Mouse (Mus musculus) thymus, adult 2 months (tissue): Measurements from ENCODE around the gene Cux2. TPM values are rescaled to one million over a fixed set of nuclear protein-coding genes. Genes with fewer than 3 reads are reported as not detected.

ENCODE experiments used
- DNase-seq: peaks from one replicate; pipeline ENCODE4 v3.0.0; 2021
- H3K27ac ChIP-seq: fragments of 200-500 bp; 2 replicates; pipeline ENCODE4 v1.5.1; 2012; ENCODE audit warnings: low read length, control low read depth; ENCODE audit not compliant: control insufficient read depth, insufficient read depth
- H3K27me3 ChIP-seq: fragments of 200-500 bp; 2 replicates; pipeline ENCODE4 v1.6.1; 2012; ENCODE audit warnings: mild to moderate bottlenecking, low read length, moderate library complexity, mixed read lengths; ENCODE audit not compliant: control insufficient read depth, insufficient read depth
- H3K36me3 ChIP-seq: fragments of 200-500 bp; 2 replicates; pipeline ENCODE4 v1.6.1; 2012; ENCODE audit warnings: mild to moderate bottlenecking, low read length, moderate library complexity; ENCODE audit not compliant: control insufficient read depth, insufficient read depth
- H3K4me1 ChIP-seq: fragments of 200-500 bp; replicated peaks from 2 replicates; pipeline ENCODE4 v1.6.1; 2012; ENCODE audit warnings: low read length; ENCODE audit not compliant: control insufficient read depth, insufficient read depth
- H3K4me3 ChIP-seq: fragments of 200-500 bp; 2 replicates; pipeline ENCODE4 v1.5.1; 2012; ENCODE audit warnings: mild to moderate bottlenecking, low read length, control low read depth, moderate library complexity; ENCODE audit not compliant: control insufficient read depth, insufficient read depth
- CTCF ChIP-seq: fragments of 200-500 bp; IDR thresholded peaks from 2 replicates; pipeline ENCODE4 v1.5.1; 2012; ENCODE audit warnings: mild to moderate bottlenecking, control low read depth, low read length, moderate library complexity, borderline replicate concordance; ENCODE audit not compliant: control insufficient read depth, poor library complexity, insufficient read depth; ENCODE audit errors: extremely low read depth
- POLR2A ChIP-seq: fragments of 200-500 bp; IDR thresholded peaks from 2 replicates; pipeline ENCODE4 v1.6.1; 2012; ENCODE audit warnings: mild to moderate bottlenecking, low read length, control low read depth, moderate library complexity; ENCODE audit not compliant: control insufficient read depth, poor library complexity, insufficient read depth; ENCODE audit errors: extremely low read depth
- WGBS: fragments of 180-500 bp; shearing (Covaris S2); methylation state at CpG from one replicate; pipeline ENCODE4 v1.1.7; 2018; 5-methylcytosine and 5-hydroxymethylcytosine counted together
- polyA plus RNA-seq: library from polyadenylated mRNA; depleted of rRNA; stranded (reverse); fragments of >200 nt; gene quantifications from 2 replicates; pipeline ENCODE4 v1.2.3, GENCODE M21; 2012

The Cux2 gene
- polyA plus RNA-seq, 1 experiment: 0.75 TPM

GRCm38 (mm10) chr5:122053587-122053986 lies 3.7 kb upstream of the Cux2 start:
- Histone ChIP-seq H3K36me3 (no peaks in the 10 kb centered on the region), H3K27me3 (peaks cover 13% of the 10 kb centered on the region)
- WGBS: 54% methylated on average over 15 of the region's 15 CpGs

GRCm38 (mm10) chr5:122050832-122051105 lies 867 bp upstream of the Cux2 start:
- Histone ChIP-seq H3K4me1 (peaks cover 10% of the 10 kb centered on the region), H3K4me3 (peak overlapping the region; percentile 9; the same call in 1 of the 2 replicates), H3K27me3 (peaks cover 13% of the 10 kb centered on the region), H3K27ac (no peak overlapping the region), H3K36me3 (no peaks in the 10 kb centered on the region)
- TF ChIP-seq CTCF (no peak), POLR2A (no peak)
- 5% methylated on average over 8 of the region's 8 CpGs for WGBS
- no peak for DNase-seq

More at GRCm38 (mm10) chr5:122053587-122053986, 3.7 kb upstream of the Cux2 start:
- peaks cover 10% of the 10 kb centered on the region for H3K4me1 ChIP-seq
- no peak for DNase-seq
- no peak overlapping the region for H3K4me3 ChIP-seq
- H3K27ac ChIP-seq: no peak overlapping the region
- TF ChIP-seq CTCF (no peak), POLR2A (no peak)

- Histone ChIP-seq H3K4me1 (peaks cover 10% of the 10 kb centered on the region), H3K4me3 (peak overlapping the region; percentile 47), H3K27ac (no peak overlapping the region), H3K36me3 (no peaks in the 10 kb centered on the region), H3K27me3 (peaks cover 13% of the 10 kb centered on the region)
- DNase-seq: no peak
- WGBS: 1% methylated on average over 29 of the region's 43 CpGs
- no peak for TF ChIP-seq CTCF
- TF ChIP-seq POLR2A: no peak
These were observed 262 bp downstream of the Cux2 start for GRCm38 (mm10) chr5:122049664-122050016.

- no peak for DNase-seq
- peaks cover 13% of the 10 kb centered on the region for H3K27me3 ChIP-seq
- H3K4me3 ChIP-seq: no peak overlapping the region
- no peak for TF ChIP-seq CTCF
- no peak for TF ChIP-seq POLR2A
- no peaks in the 10 kb centered on the region for H3K36me3 ChIP-seq
- H3K4me1 ChIP-seq: peaks cover 10% of the 10 kb centered on the region
- no peak overlapping the region for H3K27ac ChIP-seq
- WGBS: 4% methylated on average over 52 of the region's 52 CpGs
These were observed 927 bp downstream of the Cux2 start for GRCm38 (mm10) chr5:122048686-122049663.

- DNase-seq: no peak
- Histone ChIP-seq H3K4me3 (no peak overlapping the region), H3K27ac (no peak overlapping the region), H3K36me3 (no peaks in the 10 kb centered on the region), H3K27me3 (peaks cover 13% of the 10 kb centered on the region), H3K4me1 (peaks cover 10% of the 10 kb centered on the region)
- WGBS: 10% methylated on average over 20 of the region's 20 CpGs
- TF ChIP-seq CTCF (no peak), POLR2A (no peak)
These were observed 1.6 kb downstream of the Cux2 start for GRCm38 (mm10) chr5:122048252-122048651.

GRCm38 (mm10) chr5:122047791-122048190 lies 2.1 kb downstream of the Cux2 start:
- Histone ChIP-seq H3K36me3 (no peaks in the 10 kb centered on the region), H3K4me1 (peaks cover 10% of the 10 kb centered on the region), H3K27ac (no peak overlapping the region), H3K4me3 (no peak overlapping the region), H3K27me3 (peaks cover 13% of the 10 kb centered on the region)
- TF ChIP-seq POLR2A: no peak
- WGBS: 68% methylated on average over 5 of the region's 5 CpGs
- DNase-seq: no peak
